Mouse (Mus musculus) neural tube, embryonic 14.5 days (tissue): ENCODE data around the gene H2al1f. TPM values are rescaled to one million over a fixed set of nuclear protein-coding genes. Genes with fewer than 3 reads are reported as not detected.
"Not testable (repeated sequence)": the region's sequence is repeated elsewhere in the genome, so short reads cannot be mapped to it uniquely, and the experiment has no call there.

Experiments used
- ATAC-seq: fragments of 200-750 bp; cut with Nextera tagmentation; 2 replicates; pipeline ENCODE4 v1.8.0; 2017; ENCODE audit warnings: low read depth, mild to moderate bottlenecking, moderate TSS enrichment, moderate library complexity
- H3K27ac ChIP-seq: fragments of 300-500 bp; sonication (generic); 2 replicates; pipeline ENCODE4 v1.5.1; 2014; ENCODE audit warnings: low read depth, mild to moderate bottlenecking, control low read depth, low read length, moderate library complexity, mixed read lengths
- H3K27me3 ChIP-seq: fragments of 300-500 bp; sonication (generic); 2 replicates; pipeline ENCODE4 v1.6.1; 2014; ENCODE audit warnings: low read length; ENCODE audit not compliant: control insufficient read depth, insufficient read depth
- H3K36me3 ChIP-seq: fragments of 300-500 bp; sonication (generic); 2 replicates; pipeline ENCODE4 v1.6.1; 2014; ENCODE audit warnings: low read length, mixed read lengths; ENCODE audit not compliant: control insufficient read depth, insufficient read depth
- H3K4me1 ChIP-seq: fragments of 300-500 bp; sonication (generic); 2 replicates; pipeline ENCODE4 v1.6.1; 2014; ENCODE audit warnings: low read length; ENCODE audit not compliant: control insufficient read depth, insufficient read depth
- H3K4me2 ChIP-seq: fragments of 300-500 bp; sonication (generic); 2 replicates; pipeline ENCODE4 v1.6.1; 2014; ENCODE audit warnings: mild to moderate bottlenecking, low read depth, low read length, control low read depth
- H3K4me3 ChIP-seq: fragments of 300-500 bp; sonication (generic); 2 replicates; pipeline ENCODE4 v1.5.1; 2014; ENCODE audit warnings: low read depth, low read length, control low read depth, mixed read lengths
- H3K9ac ChIP-seq: fragments of 300-500 bp; sonication (generic); replicated peaks from 2 replicates; pipeline ENCODE4 v1.6.1; 2014; ENCODE audit warnings: low read depth, mild to moderate bottlenecking, control low read depth, low read length, mixed read lengths
- H3K9me3 ChIP-seq: fragments of 300-500 bp; sonication (generic); 2 replicates; pipeline ENCODE4 v1.6.1; 2016; ENCODE audit warnings: low read length; ENCODE audit not compliant: control insufficient read depth
- WGBS: fragments of 180-500 bp; shearing (Covaris S2); extraction: QIAGEN DNeasy Blood & Tissue Kit; methylation state at CpG from one replicate; pipeline ENCODE4 v1.1.7; 2014; 5-methylcytosine and 5-hydroxymethylcytosine counted together
- polyA plus RNA-seq: library from polyadenylated mRNA; unstranded; fragments of >200 nt; fragmentation: Nextera tagmentation; extraction: Ambion mirVana; gene quantifications from 2 replicates; pipeline ENCODE4 v1.2.1, GENCODE M21; 2014

Gene H2al1f
- polyA plus RNA-seq, 1 experiment from 2014 or later: not detected

DNA sequence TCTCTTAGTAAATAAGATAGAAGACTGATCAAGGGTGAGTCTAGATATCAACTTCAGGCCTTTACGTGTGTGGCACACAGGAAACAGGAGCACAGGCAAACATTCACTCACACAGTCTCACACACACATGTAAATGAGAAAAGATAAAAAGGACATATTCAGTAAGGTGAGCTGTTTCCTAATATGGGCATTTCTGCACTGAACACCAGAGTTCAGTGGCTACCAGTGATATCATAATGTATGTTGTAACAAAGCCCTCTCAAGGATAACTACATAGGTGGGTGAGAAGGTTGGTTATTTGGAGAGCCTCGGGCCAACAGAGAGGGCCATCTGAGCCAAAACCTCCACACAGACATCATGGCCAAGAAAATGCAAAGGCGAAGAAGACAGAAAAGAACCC is 12.8 kb upstream of the H2al1f start, which contains the start of gene H2al1b:
Gene H2al1b (plus strand): TSS at position 301 of the 400 bp plus-strand sequence.
- H3K4me1 ChIP-seq, H3K4me2 ChIP-seq: not testable (repeated sequence)
- WGBS: 100% methylated on average over 1 of the region's 3 CpGs

DNA sequence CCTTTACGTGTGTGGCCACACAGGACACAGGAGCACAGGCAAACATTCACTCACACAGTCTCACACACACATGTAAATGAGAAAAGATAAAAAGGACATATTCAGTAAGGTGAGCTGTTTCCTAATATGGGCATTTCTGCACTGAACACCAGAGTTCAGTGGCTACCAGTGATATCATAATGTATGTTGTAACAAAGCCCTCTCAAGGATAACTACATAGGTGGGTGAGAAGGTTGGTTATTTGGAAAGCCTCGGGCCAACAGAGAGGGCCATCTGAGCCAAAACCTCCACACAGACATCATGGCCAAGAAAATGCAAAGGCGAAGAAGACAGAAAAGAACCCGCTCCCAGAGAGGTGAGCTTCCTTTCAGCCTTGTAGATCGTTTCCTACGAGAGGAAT is 9.6 kb upstream of the H2al1f start, which contains the start of gene H2al1c:
Gene H2al1c (plus strand): TSS at position 301 of the 400 bp plus-strand sequence.
- not testable (repeated sequence) for H3K36me3 ChIP-seq, H3K4me2 ChIP-seq, H3K27me3 ChIP-seq, H3K27ac ChIP-seq, ATAC-seq, H3K4me1 ChIP-seq, H3K9ac ChIP-seq, H3K4me3 ChIP-seq, H3K9me3 ChIP-seq
- WGBS: 92% methylated on average over 1 of the region's 6 CpGs

More for the DNA sequence above, 12.8 kb upstream of the H2al1f start, which contains the start of gene H2al1b:
- H3K27ac ChIP-seq, H3K36me3 ChIP-seq, ATAC-seq, H3K9me3 ChIP-seq, H3K9ac ChIP-seq, H3K4me3 ChIP-seq, H3K27me3 ChIP-seq: not testable (repeated sequence)

DNA sequence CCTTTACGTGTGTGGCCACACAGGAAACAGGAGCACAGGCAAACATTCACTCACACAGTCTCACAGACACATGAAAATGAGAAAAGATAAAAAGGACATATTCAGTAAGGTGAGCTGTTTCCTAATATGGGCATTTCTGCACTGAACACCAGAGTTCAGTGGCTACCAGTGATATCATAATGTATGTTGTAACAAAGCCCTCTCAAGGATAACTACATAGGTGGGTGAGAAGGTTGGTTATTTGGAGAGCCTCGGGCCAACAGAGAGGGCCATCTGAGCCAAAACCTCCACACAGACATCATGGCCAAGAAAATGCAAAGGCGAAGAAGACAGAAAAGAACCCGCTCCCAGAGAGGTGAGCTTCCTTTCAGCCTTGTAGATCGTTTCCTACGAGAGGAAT is 6.4 kb upstream of the H2al1f start, which contains the start of gene H2al1d:
Gene H2al1d (plus strand): TSS at position 301 of the 400 bp plus-strand sequence.
- H3K9ac ChIP-seq, ATAC-seq, H3K4me1 ChIP-seq, H3K27ac ChIP-seq, H3K4me2 ChIP-seq, H3K27me3 ChIP-seq, H3K4me3 ChIP-seq, H3K36me3 ChIP-seq, H3K9me3 ChIP-seq: not testable (repeated sequence)
- WGBS: no CpG with 5 or more reads among the region's 6 CpGs

DNA sequence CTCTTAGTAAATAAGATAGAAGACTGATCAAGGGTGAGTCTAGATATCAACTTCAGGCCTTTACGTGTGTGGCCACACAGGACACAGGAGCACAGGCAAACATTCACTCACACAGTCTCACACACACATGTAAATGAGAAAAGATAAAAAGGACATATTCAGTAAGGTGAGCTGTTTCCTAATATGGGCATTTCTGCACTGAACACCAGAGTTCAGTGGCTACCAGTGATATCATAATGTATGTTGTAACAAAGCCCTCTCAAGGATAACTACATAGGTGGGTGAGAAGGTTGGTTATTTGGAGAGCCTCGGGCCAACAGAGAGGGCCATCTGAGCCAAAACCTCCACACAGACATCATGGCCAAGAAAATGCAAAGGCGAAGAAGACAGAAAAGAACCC is 3.3 kb upstream of the H2al1f start, which contains the start of gene H2al1e:
Gene H2al1e (plus strand): TSS at position 301 of the 400 bp plus-strand sequence.
- not testable (repeated sequence) for H3K27ac ChIP-seq, H3K4me3 ChIP-seq, H3K27me3 ChIP-seq, ATAC-seq, H3K4me2 ChIP-seq, H3K36me3 ChIP-seq, H3K9ac ChIP-seq, H3K4me1 ChIP-seq, H3K9me3 ChIP-seq
- WGBS: no CpG with 5 or more reads among the region's 3 CpGs

DNA sequence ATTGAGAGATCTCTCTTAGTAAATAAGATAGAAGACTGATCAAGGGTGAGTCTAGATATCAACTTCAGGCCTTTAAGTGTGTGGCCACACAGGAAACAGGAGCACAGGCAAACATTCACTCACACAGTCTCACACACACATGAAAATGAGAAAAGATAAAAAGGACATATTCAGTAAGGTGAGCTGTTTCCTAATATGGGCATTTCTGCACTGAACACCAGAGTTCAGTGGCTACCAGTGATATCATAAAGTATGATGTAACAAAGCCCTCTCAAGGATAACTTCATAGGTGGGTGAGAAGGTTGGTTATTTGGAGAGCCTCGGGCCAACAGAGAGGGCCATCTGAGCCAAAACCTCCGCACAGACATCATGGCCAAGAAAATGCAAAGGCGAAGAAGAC is 3.0 kb downstream of the H2al1f start, which contains the start of gene H2al1g:
Gene H2al1g (plus strand): TSS at position 301 of the 400 bp plus-strand sequence.
- WGBS: no CpG with 5 or more reads among the region's 3 CpGs
- not testable (repeated sequence) for H3K9me3 ChIP-seq, ATAC-seq, H3K4me1 ChIP-seq, H3K27ac ChIP-seq, H3K36me3 ChIP-seq, H3K4me2 ChIP-seq, H3K27me3 ChIP-seq, H3K9ac ChIP-seq, H3K4me3 ChIP-seq

DNA sequence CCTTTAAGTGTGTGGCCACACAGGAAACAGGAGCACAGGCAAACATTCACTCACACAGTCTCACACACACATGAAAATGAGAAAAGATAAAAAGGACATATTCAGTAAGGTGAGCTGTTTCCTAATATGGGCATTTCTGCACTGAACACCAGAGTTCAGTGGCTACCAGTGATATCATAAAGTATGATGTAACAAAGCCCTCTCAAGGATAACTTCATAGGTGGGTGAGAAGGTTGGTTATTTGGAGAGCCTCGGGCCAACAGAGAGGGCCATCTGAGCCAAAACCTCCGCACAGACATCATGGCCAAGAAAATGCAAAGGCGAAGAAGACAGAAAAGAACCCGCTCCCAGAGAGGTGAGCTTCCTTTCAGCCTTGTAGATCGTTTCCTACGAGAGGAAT is 6.2 kb downstream of the H2al1f start, which contains the start of gene H2al1h:
Gene H2al1h (plus strand): TSS at position 301 of the 400 bp plus-strand sequence.
- H3K27ac ChIP-seq, ATAC-seq, H3K9ac ChIP-seq, H3K4me1 ChIP-seq, H3K4me2 ChIP-seq, H3K36me3 ChIP-seq, H3K4me3 ChIP-seq, H3K27me3 ChIP-seq, H3K9me3 ChIP-seq: not testable (repeated sequence)
- no CpG with 5 or more reads among the region's 6 CpGs for WGBS

DNA sequence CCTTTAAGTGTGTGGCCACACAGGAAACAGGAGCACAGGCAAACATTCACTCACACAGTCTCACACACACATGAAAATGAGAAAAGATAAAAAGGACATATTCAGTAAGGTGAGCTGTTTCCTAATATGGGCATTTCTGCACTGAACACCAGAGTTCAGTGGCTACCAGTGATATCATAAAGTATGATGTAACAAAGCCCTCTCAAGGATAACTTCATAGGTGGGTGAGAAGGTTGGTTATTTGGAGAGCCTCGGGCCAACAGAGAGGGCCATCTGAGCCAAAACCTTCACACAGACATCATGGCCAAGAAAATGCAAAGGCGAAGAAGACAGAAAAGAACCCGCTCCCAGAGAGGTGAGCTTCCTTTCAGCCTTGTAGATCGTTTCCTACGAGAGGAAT is 9.4 kb downstream of the H2al1f start, which contains the start of gene H2al1i:
Gene H2al1i (plus strand): TSS at position 301 of the 400 bp plus-strand sequence.
- H3K4me3 ChIP-seq, H3K36me3 ChIP-seq, H3K9ac ChIP-seq, H3K4me2 ChIP-seq, H3K9me3 ChIP-seq, H3K27me3 ChIP-seq, H3K27ac ChIP-seq, H3K4me1 ChIP-seq, ATAC-seq: not testable (repeated sequence)
- 100% methylated on average over 2 of the region's 5 CpGs for WGBS

DNA sequence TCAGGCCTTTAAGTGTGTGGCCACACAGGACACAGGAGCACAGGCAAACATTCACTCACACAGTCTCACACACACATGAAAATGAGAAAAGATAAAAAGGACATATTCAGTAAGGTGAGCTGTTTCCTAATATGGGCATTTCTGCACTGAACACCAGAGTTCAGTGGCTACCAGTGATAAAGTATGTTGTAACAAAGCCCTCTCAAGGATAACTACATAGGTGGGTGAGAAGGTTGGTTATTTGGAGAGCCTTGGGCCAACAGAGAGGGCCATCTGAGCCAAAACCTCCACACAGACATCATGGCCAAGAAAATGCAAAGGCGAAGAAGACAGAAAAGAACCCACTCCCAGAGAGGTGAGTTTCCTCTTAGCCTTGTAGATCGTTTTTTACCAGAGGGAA is 12.6 kb downstream of the H2al1f start, which contains the start of gene H2al1j:
Gene H2al1j (plus strand): TSS at position 301 of the 400 bp plus-strand sequence.
- H3K9me3 ChIP-seq, H3K4me1 ChIP-seq, H3K4me2 ChIP-seq, H3K36me3 ChIP-seq, H3K27ac ChIP-seq, H3K9ac ChIP-seq, ATAC-seq, H3K4me3 ChIP-seq, H3K27me3 ChIP-seq: not testable (repeated sequence)
- WGBS: 95% methylated on average over 2 of the region's 2 CpGs

DNA sequence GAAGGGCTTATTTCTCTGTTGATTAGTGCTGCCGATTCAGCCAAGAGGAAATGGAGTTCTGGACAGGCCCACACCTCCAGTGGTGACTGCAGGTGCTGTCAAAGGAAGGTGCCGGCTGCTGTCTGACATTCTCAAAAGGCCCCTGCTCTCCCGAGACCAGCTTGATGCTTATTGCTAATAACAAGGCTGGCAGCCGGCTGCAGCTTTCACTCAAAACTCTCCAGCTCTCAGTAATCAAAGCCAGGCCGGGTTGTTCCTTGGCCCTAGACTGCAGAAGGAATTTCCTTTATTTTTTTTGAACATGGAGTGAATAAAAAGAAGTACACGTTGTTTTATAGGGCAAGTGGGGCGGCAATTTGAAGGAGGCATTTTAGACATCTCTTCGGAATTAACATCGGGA is 30.8 kb downstream of the H2al1f start:
- no peaks in the 10 kb centered on the region for H3K9me3 ChIP-seq
- no peak overlapping the region for H3K4me3 ChIP-seq
- ATAC-seq: no peak
- H3K36me3 ChIP-seq: no peaks in the 10 kb centered on the region
- WGBS: 60% methylated on average over 9 of the region's 9 CpGs
- no peaks in the 10 kb centered on the region for H3K27me3 ChIP-seq
- H3K4me2 ChIP-seq: no peak overlapping the region
- H3K27ac ChIP-seq: no peak overlapping the region
- H3K9ac ChIP-seq: no peak overlapping the region
- H3K4me1 ChIP-seq: no peaks in the 10 kb centered on the region
